In the genomic region with DNA sequence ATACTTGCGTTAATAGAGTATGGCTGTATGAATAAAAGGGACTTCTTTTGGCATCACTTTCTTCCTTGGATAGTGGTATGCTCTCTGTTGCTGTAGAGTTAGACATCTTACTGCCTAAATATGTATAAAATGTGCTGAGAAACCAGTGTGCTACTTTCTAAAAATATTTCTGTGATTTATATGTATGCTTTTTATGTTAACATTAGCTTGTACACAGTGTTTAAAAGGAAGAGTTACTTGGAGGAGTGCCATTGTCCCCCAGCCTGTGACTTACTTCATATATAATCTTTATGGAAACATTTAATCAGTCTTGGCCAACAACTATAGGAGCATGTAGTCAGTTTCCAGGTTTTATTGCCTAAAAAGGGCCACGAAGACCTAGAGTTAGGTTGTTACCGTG, we compare ENCODE assay signal across 19 mouse cellular contexts. TPM values are rescaled to one million over a fixed set of nuclear protein-coding genes. Genes with fewer than 3 reads are reported as not detected.
DNase-seq lines count a peak whose midpoint lies in the region; ATAC-seq lines count a peak whose summit lies in the region.
"Had no signal": no experiment of that assay in that cellular context is flagged by ENCODE, and none has a peak within 500 bp of the region (broad histone marks: within the 10 kb centered on the region; RNA-seq: fewer than 3 reads in every experiment).

No protein-coding gene starts in this region.

- H3K4me1 ChIP-seq in kidney, embryonic 15.5 days: no peaks in the 10 kb centered on the region
- peaks cover 22% of the 10 kb centered on the region for H3K4me1 ChIP-seq in lung, embryonic 15.5 days
- H3K4me1 ChIP-seq in intestine, embryonic 15.5 days (replicated peaks): 0 out of 2 replicates have a peak, but pooled peaks cover 4% of the 10 kb centered on the region
- H3K4me1 ChIP-seq in midbrain, embryonic 15.5 days: no peaks in the 10 kb centered on the region
- H3K4me1 ChIP-seq: embryonic facial prominence, embryonic 13.5 days; forebrain, embryonic 12.5 days had no signal

- no peaks in the 10 kb centered on the region for H3K9me3 ChIP-seq in kidney, embryonic 15.5 days (replicated peaks)
- no peaks in the 10 kb centered on the region for H3K9me3 ChIP-seq in lung, embryonic 15.5 days
- no peaks in the 10 kb centered on the region for H3K9me3 ChIP-seq in intestine, embryonic 15.5 days
- no peaks in the 10 kb centered on the region for H3K9me3 ChIP-seq in midbrain, embryonic 15.5 days
- H3K9me3 ChIP-seq: embryonic facial prominence, embryonic 13.5 days; forebrain, embryonic 12.5 days; heart, embryonic 13.5 days had no signal

- ATAC-seq in kidney, embryonic 15.5 days (replicated peaks; ENCODE audit: low FRiP score): no peak
- no peak for ATAC-seq in lung, embryonic 15.5 days (ENCODE audit: borderline replicate concordance, extremely low read depth, low FRiP score, low TSS enrichment)
- 0 out of 2 replicates have a peak, but pooled peaks have one; percentile 34 for ATAC-seq in intestine, embryonic 15.5 days
- no peak for ATAC-seq in midbrain, embryonic 15.5 days (replicated peaks)
- ATAC-seq: activated CD4-positive, CD25-positive, alpha-beta regulatory T cell, adult 4 months; forebrain, postnatal 0 days; Patski had no signal

- WGBS in kidney, embryonic 15.5 days: 87% methylated on average over 3 of the region's 3 CpGs
- 66% methylated on average over 3 of the region's 3 CpGs for WGBS in lung, embryonic 15.5 days
- 63% methylated on average over 3 of the region's 3 CpGs for WGBS in intestine, embryonic 15.5 days
- 95% methylated on average over 3 of the region's 3 CpGs for WGBS in midbrain, embryonic 15.5 days

- DNase-seq in kidney, postnatal 10 days: no peak
- DNase-seq in lung, postnatal 14 days: no peak
- DNase-seq: cerebellum, adult 18-20 months; cerebellum, adult 9-11 months; cerebellum, postnatal 36 days; forebrain, postnatal 0 days; gastrocnemius, postnatal 36 days; heart, adult 11 months; heart, postnatal 36 days had no signal

- 0 out of 2 replicates have a peak overlapping the region, but pooled peaks have one; percentile 11 for H3K27ac ChIP-seq in kidney, embryonic 15.5 days
- 0 out of 2 replicates have a peak overlapping the region, but pooled peaks have one; percentile 20 for H3K27ac ChIP-seq in lung, embryonic 15.5 days
- H3K27ac ChIP-seq in intestine, embryonic 15.5 days: 0 out of 2 replicates have a peak overlapping the region, but pooled peaks have one; percentile 13
- no peak overlapping the region for H3K27ac ChIP-seq in midbrain, embryonic 15.5 days
- H3K27ac ChIP-seq: embryonic facial prominence, embryonic 13.5 days; forebrain, embryonic 12.5 days; heart, embryonic 13.5 days had no signal

- peaks cover 39% of the 10 kb centered on the region for H3K36me3 ChIP-seq in kidney, embryonic 15.5 days
- peaks cover 21% of the 10 kb centered on the region for H3K36me3 ChIP-seq in lung, embryonic 15.5 days
- H3K36me3 ChIP-seq in intestine, embryonic 15.5 days: peaks cover 6% of the 10 kb centered on the region; the same call in 1 of the 2 replicates
- H3K36me3 ChIP-seq in midbrain, embryonic 15.5 days (replicated peaks): peaks cover 13% of the 10 kb centered on the region

- H3K27me3 ChIP-seq in kidney, embryonic 15.5 days: no peaks in the 10 kb centered on the region
- no peaks in the 10 kb centered on the region for H3K27me3 ChIP-seq in lung, embryonic 15.5 days
- no peaks in the 10 kb centered on the region for H3K27me3 ChIP-seq in intestine, embryonic 15.5 days (replicated peaks)
- H3K27me3 ChIP-seq in midbrain, embryonic 15.5 days (replicated peaks): no peaks in the 10 kb centered on the region
- H3K27me3 ChIP-seq: CH12.LX; embryonic facial prominence, embryonic 13.5 days; forebrain, embryonic 12.5 days; heart, embryonic 13.5 days; Patski had no signal

- H3K9ac ChIP-seq in kidney, embryonic 15.5 days: no peak overlapping the region
- H3K9ac ChIP-seq in lung, embryonic 15.5 days: no peak overlapping the region
- no peak overlapping the region for H3K9ac ChIP-seq in intestine, embryonic 15.5 days
- no peak overlapping the region for H3K9ac ChIP-seq in midbrain, embryonic 15.5 days
- H3K9ac ChIP-seq: embryonic facial prominence, embryonic 13.5 days; forebrain, embryonic 12.5 days; forebrain, postnatal 0 days; heart, embryonic 13.5 days had no signal

- H3K4me2 ChIP-seq in kidney, embryonic 15.5 days: no peak overlapping the region
- H3K4me2 ChIP-seq in lung, embryonic 15.5 days: no peak overlapping the region
- no peak overlapping the region for H3K4me2 ChIP-seq in intestine, embryonic 15.5 days (replicated peaks)
- no peak overlapping the region for H3K4me2 ChIP-seq in midbrain, embryonic 15.5 days
- H3K4me2 ChIP-seq: embryonic facial prominence, embryonic 13.5 days; forebrain, embryonic 12.5 days; heart, embryonic 13.5 days had no signal

- no peak overlapping the region for H3K4me3 ChIP-seq in kidney, embryonic 15.5 days (replicated peaks)
- no peak overlapping the region for H3K4me3 ChIP-seq in lung, embryonic 15.5 days
- H3K4me3 ChIP-seq in intestine, embryonic 15.5 days (replicated peaks): no peak overlapping the region
- H3K4me3 ChIP-seq in midbrain, embryonic 15.5 days: no peak overlapping the region
- H3K4me3 ChIP-seq: embryonic facial prominence, embryonic 13.5 days; forebrain, embryonic 12.5 days; heart, embryonic 13.5 days had no signal

RNA-seq across cellular contexts. Expression of a gene that starts 26.9 kb away (rescaled TPM):
- polyA plus RNA-seq in kidney, embryonic 15.5 days (2015; fragmentation: Nextera tagmentation; extraction: Ambion mirVana): 5.2 and 6.4 TPM in 2 replicates
- polyA plus RNA-seq in lung, embryonic 15.5 days (2015; fragmentation: Nextera tagmentation; extraction: Ambion mirVana): 4.9 and 6.3 TPM in 2 replicates
- polyA plus RNA-seq in intestine, embryonic 15.5 days (2015; fragmentation: Nextera tagmentation; extraction: Ambion mirVana): 4.1 and 4.8 TPM in 2 replicates
- polyA plus RNA-seq in midbrain, embryonic 15.5 days (2015; fragmentation: Nextera tagmentation; extraction: Ambion mirVana): 7.7 and 8.7 TPM in 2 replicates

RNA-seq across cellular contexts. Expression of a gene that starts 27.0 kb away (rescaled TPM):
- 7.9 and 8.9 TPM in 2 replicates for polyA plus RNA-seq in kidney, embryonic 15.5 days (2015; fragmentation: Nextera tagmentation; extraction: Ambion mirVana)
- 7.8 and 9.3 TPM in 2 replicates for polyA plus RNA-seq in lung, embryonic 15.5 days (2015; fragmentation: Nextera tagmentation; extraction: Ambion mirVana)
- 10.5 and 12.6 TPM in 2 replicates for polyA plus RNA-seq in intestine, embryonic 15.5 days (2015; fragmentation: Nextera tagmentation; extraction: Ambion mirVana)
- polyA plus RNA-seq in midbrain, embryonic 15.5 days (2015; fragmentation: Nextera tagmentation; extraction: Ambion mirVana): 15.2 and 15.8 TPM in 2 replicates
